Mouse (Mus musculus): Measurements from ENCODE around the gene Tmem223. TPM values are rescaled to one million over a fixed set of nuclear protein-coding genes. Genes with fewer than 3 reads are reported as not detected.

Tmem223 gene
- total RNA-seq (2023), result 10 to 100 TPM; 46.9 to 48.0 TPM

GRCm38 (mm10) chr19:8770567-8771270 lies at the start of gene Tmem223:
Gene Tmem223 (plus strand): TSS chr19:8770996.

GRCm38 (mm10) chr19:8722907-8723573 lies 47.8 kb upstream of the Tmem223 start, which contains the start of gene Slc3a2:
Gene Slc3a2 (minus strand): TSS chr19:8723369.

GRCm38 (mm10) chr19:8735389-8736159 lies 35.2 kb upstream of the Tmem223 start, which contains the start of gene Wdr74:
Gene Wdr74 (plus strand): TSS chr19:8735827.

GRCm38 (mm10) chr19:8740603-8741002 lies 30.2 kb upstream of the Tmem223 start, which contains the start of gene 1700092M07Rik:
Gene 1700092M07Rik (plus strand): TSS chr19:8740718.

GRCm38 (mm10) chr19:8741243-8741869 lies 29.4 kb upstream of the Tmem223 start, which contains the start of gene Stx5a:
Gene Stx5a (plus strand): TSS chr19:8741413.

GRCm38 (mm10) chr19:8756635-8757387 lies 14.0 kb upstream of the Tmem223 start, which contains the start of gene Nxf1:
Gene Nxf1 (plus strand): TSS chr19:8757073.

GRCm38 (mm10) chr19:8774086-8774835 lies 3.5 kb downstream of the Tmem223 start, which contains the start of gene Tmem179b:
Gene Tmem179b (minus strand): TSS chr19:8774467.

GRCm38 (mm10) chr19:8786008-8786781 lies 15.4 kb downstream of the Tmem223 start, which contains the start of gene Taf6l:
Gene Taf6l (minus strand): TSS chr19:8786417.

GRCm38 (mm10) chr19:8798264-8798946 lies 27.6 kb downstream of the Tmem223 start, which contains the start of gene Polr2g:
Gene Polr2g (minus strand): TSS chr19:8798577.

GRCm38 (mm10) chr19:8802130-8802821 lies 31.5 kb downstream of the Tmem223 start, which contains the start of gene Zbtb3:
Gene Zbtb3 (plus strand): TSS chr19:8802555.

GRCm38 (mm10) chr19:8818801-8819595 lies 48.2 kb downstream of the Tmem223 start, which contains the start of gene Ttc9c:
Gene Ttc9c (minus strand): TSS chr19:8819333.

GRCm38 (mm10) chr19:8819596-8820423 lies 49.0 kb downstream of the Tmem223 start, which contains the start of gene Hnrnpul2:
Gene Hnrnpul2 (plus strand): TSS chr19:8820010.

All from T-cell, adult 66 days (primary cell).